In the genomic region with DNA sequence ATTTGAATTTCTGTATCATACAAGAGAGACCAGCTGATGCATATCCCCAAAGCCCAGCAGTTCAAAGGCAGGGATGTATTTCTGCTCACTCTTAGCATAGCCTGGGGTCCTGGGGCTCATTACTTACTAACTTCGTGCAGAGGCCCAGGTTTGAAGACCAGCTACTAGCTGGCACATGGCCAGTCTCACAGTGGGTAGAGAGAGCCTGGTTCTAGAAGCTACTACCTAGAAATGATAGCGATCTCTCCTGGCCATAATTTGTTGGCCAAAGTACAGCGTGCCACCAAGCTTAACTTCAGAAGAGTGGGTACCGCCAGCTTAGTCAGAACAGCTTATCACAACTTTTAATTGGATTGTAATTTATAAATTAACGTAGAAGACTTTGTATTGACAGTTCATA, we compare ENCODE assay signal across 28 mouse cellular contexts. TPM values are rescaled to one million over a fixed set of nuclear protein-coding genes. Genes with fewer than 3 reads are reported as not detected.
"Had no signal": no experiment of that assay in that cellular context is flagged by ENCODE, and none has a peak within 500 bp of the region (broad histone marks: within the 10 kb centered on the region; RNA-seq: fewer than 3 reads in every experiment).

No protein-coding gene starts in this region.

- H3K9ac ChIP-seq: heart, embryonic 13.5 days; heart, embryonic 15.5 days; hindbrain, embryonic 13.5 days; hindbrain, embryonic 15.5 days; kidney, embryonic 15.5 days; limb, embryonic 13.5 days; limb, embryonic 15.5 days; liver, embryonic 12.5 days; liver, embryonic 14.5 days had no signal

- H3K4me2 ChIP-seq: heart, embryonic 11.5 days; heart, embryonic 13.5 days; heart, embryonic 15.5 days; hindbrain, embryonic 13.5 days; hindbrain, embryonic 15.5 days; kidney, embryonic 15.5 days; limb, embryonic 13.5 days; limb, embryonic 15.5 days; liver, embryonic 12.5 days had no signal

- H3K4me3 ChIP-seq: gastrocnemius, adult 2 months; heart, embryonic 13.5 days; heart, embryonic 15.5 days; hindbrain, embryonic 13.5 days; hindbrain, embryonic 15.5 days; kidney, embryonic 15.5 days; limb, embryonic 13.5 days; limb, embryonic 15.5 days; liver, embryonic 12.5 days had no signal

- ATAC-seq: hindbrain, postnatal 0 days; liver, embryonic 12.5 days had no signal

- H3K4me1 ChIP-seq: limb, embryonic 13.5 days; limb, embryonic 15.5 days; liver, embryonic 12.5 days had no signal

- DNase-seq: gastrocnemius, adult 2 months; gastrocnemius, postnatal 10 days; gastrocnemius, postnatal 25 days; heart, adult 18-20 months; heart, postnatal 14 days; heart, postnatal 36 days; kidney, adult 18-20 months; kidney, adult 9 months; kidney, postnatal 10 days; layer of hippocampus, adult 9-11 months; layer of hippocampus, postnatal 36 days had no signal

- H3K27ac ChIP-seq: gastrocnemius, adult 2 months; heart, embryonic 13.5 days; heart, embryonic 15.5 days; hindbrain, embryonic 13.5 days; hindbrain, embryonic 15.5 days; hindbrain, postnatal 0 days; kidney, embryonic 15.5 days; limb, embryonic 13.5 days; limb, embryonic 15.5 days; liver, embryonic 12.5 days; liver, embryonic 14.5 days had no signal

- H3K9me3 ChIP-seq: heart, embryonic 13.5 days; heart, embryonic 15.5 days; hindbrain, embryonic 13.5 days; hindbrain, embryonic 15.5 days; kidney, embryonic 15.5 days; limb, embryonic 13.5 days; limb, embryonic 15.5 days; liver, embryonic 12.5 days had no signal

- H3K27me3 ChIP-seq: heart, embryonic 13.5 days; heart, embryonic 15.5 days; hindbrain, embryonic 13.5 days; hindbrain, embryonic 15.5 days; kidney, embryonic 15.5 days; limb, embryonic 13.5 days; limb, embryonic 15.5 days; liver, embryonic 12.5 days had no signal

RNA-seq across cellular contexts. Expression of a gene that starts 58.1 kb away (rescaled TPM):
- total RNA-seq: gastrocnemius, adult 2 months; gastrocnemius, postnatal 10 days; gastrocnemius, postnatal 25 days; gastrocnemius, postnatal 4 days; granulocyte monocyte progenitor cell, adult 5-6 weeks; heart, adult 18-20 months; heart, adult 8-10 months; heart, postnatal 14 days; heart, postnatal 36 days; hematopoietic stem cell, adult 5-6 weeks; liver, adult 2 months had no signal
- polyA plus RNA-seq: heart, embryonic 13.5 days; heart, embryonic 15.5 days; heart, postnatal 0 days; liver, adult 2 months had no signal
